Mouse (Mus musculus): ENCODE measurements around the gene Shld1. TPM values are rescaled to one million over a fixed set of nuclear protein-coding genes. Genes with fewer than 3 reads are reported as not detected.

The Shld1 gene
- total and polyA plus RNA-seq, 2 experiments from 2014 or later, result 14.1 to 23.3 TPM

- Histone ChIP-seq H3K27ac (ENCODE audit: low read depth) (no peak overlapping the region), H3K9ac (replicated peaks; ENCODE audit: low read depth, low read length) (no peak overlapping the region), H3K36me3 (replicated peaks; ENCODE audit: control insufficient read depth, insufficient read depth, low read length) (no peaks in the 10 kb centered on the region), H3K27me3 (ENCODE audit: control insufficient read depth, insufficient read depth, low read length) (no peaks in the 10 kb centered on the region), H3K4me1 (ENCODE audit: control insufficient read depth, insufficient read depth) (peaks cover 9% of the 10 kb centered on the region; the same call in 1 of the 2 replicates), H3K4me3 (ENCODE audit: low read depth, low read length) (no peak overlapping the region), H3K4me2 (ENCODE audit: low read depth, low read length) (no peak overlapping the region), H3K9me3 (replicated peaks; ENCODE audit: control insufficient read depth, low read length) (no peaks in the 10 kb centered on the region)
- ATAC-seq (ENCODE audit: insufficient read depth, low read depth), result no peak
- TF ChIP-seq CTCF (IDR thresholded peaks at IDR 0.05; ENCODE audit: low read depth) (no peak), EP300 (IDR thresholded peaks at IDR 0.05; ENCODE audit: low read depth) (no peak)
- WGBS, result 84% methylated on average over 2 of the region's 2 CpGs
- DNase-seq (ENCODE audit: low spot score), result no peak
Measured at GRCm38 (mm10) chr2:132710488-132710887, 23.8 kb downstream of the Shld1 start.

- Histone ChIP-seq H3K36me3 (replicated peaks; ENCODE audit: control insufficient read depth, insufficient read depth, low read length) (no peaks in the 10 kb centered on the region), H3K4me3 (ENCODE audit: low read depth, low read length) (no peak overlapping the region), H3K27ac (ENCODE audit: low read depth) (no peak overlapping the region), H3K9me3 (replicated peaks; ENCODE audit: control insufficient read depth, low read length) (no peaks in the 10 kb centered on the region), H3K4me1 (ENCODE audit: control insufficient read depth, insufficient read depth) (peaks cover 14% of the 10 kb centered on the region; the same call in 1 of the 2 replicates), H3K27me3 (ENCODE audit: control insufficient read depth, insufficient read depth, low read length) (no peaks in the 10 kb centered on the region), H3K4me2 (ENCODE audit: low read depth, low read length) (no peak overlapping the region), H3K9ac (replicated peaks; ENCODE audit: low read depth, low read length) (no peak overlapping the region)
- ATAC-seq (ENCODE audit: insufficient read depth, low read depth), result no peak
- TF ChIP-seq EP300 (IDR thresholded peaks at IDR 0.05; ENCODE audit: low read depth) (no peak), CTCF (IDR thresholded peaks at IDR 0.05; ENCODE audit: low read depth) (no peak)
- DNase-seq (ENCODE audit: low spot score), result no peak
- 65% methylated on average over 8 of the region's 8 CpGs for WGBS
Measured at GRCm38 (mm10) chr2:132712061-132712460, 25.3 kb downstream of the Shld1 start.

DNA sequence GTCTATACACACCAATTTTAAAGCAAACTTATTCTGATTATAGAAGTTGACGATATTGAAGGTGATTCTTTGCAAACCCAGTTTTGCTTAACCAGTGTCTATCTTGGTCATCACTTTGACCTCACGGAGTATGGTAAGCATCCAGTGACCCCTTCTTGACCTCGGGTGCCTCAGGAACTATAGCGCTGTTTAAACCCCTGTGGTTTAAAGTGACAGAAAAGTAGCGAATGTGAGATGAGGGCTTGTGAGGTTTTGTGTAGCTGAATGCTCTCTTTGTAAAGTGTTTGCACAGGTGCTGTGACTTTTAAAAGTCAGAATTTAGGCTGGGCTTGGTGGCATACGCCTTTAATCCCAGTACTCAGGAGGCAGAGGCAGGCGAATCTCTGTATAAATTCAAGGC is 27.8 kb downstream of the Shld1 start:
- no peak for TF ChIP-seq EP300 (IDR thresholded peaks at IDR 0.05; ENCODE audit: low read depth)
- no peak for TF ChIP-seq CTCF (IDR thresholded peaks at IDR 0.05; ENCODE audit: low read depth)
- peaks cover 14% of the 10 kb centered on the region; the same call in 1 of the 2 replicates for H3K4me1 ChIP-seq (ENCODE audit: control insufficient read depth, insufficient read depth)
- H3K36me3 ChIP-seq (replicated peaks; ENCODE audit: control insufficient read depth, insufficient read depth, low read length), result no peaks in the 10 kb centered on the region
- H3K4me2 ChIP-seq (ENCODE audit: low read depth, low read length), result no peak overlapping the region
- H3K9ac ChIP-seq (replicated peaks; ENCODE audit: low read depth, low read length), result no peak overlapping the region
- DNase-seq (ENCODE audit: low spot score) (no peak), ATAC-seq (ENCODE audit: insufficient read depth, low read depth) (no peak)
- no peak overlapping the region for H3K4me3 ChIP-seq (ENCODE audit: low read depth, low read length)
- H3K27me3 ChIP-seq (ENCODE audit: control insufficient read depth, insufficient read depth, low read length), result no peaks in the 10 kb centered on the region
- no peak overlapping the region for H3K27ac ChIP-seq (ENCODE audit: low read depth)
- 83% methylated on average over 7 of the region's 7 CpGs for WGBS
- H3K9me3 ChIP-seq (replicated peaks; ENCODE audit: control insufficient read depth, low read length), result no peaks in the 10 kb centered on the region

- H3K9ac ChIP-seq (replicated peaks; ENCODE audit: low read depth, low read length), result no peak overlapping the region
- H3K4me2 ChIP-seq (ENCODE audit: low read depth, low read length), result no peak overlapping the region
- no peaks in the 10 kb centered on the region for H3K9me3 ChIP-seq (replicated peaks; ENCODE audit: control insufficient read depth, low read length)
- TF ChIP-seq CTCF (IDR thresholded peaks at IDR 0.05; ENCODE audit: low read depth) (no peak), EP300 (IDR thresholded peaks at IDR 0.05; ENCODE audit: low read depth) (no peak)
- peaks cover 14% of the 10 kb centered on the region; the same call in 1 of the 2 replicates for H3K4me1 ChIP-seq (ENCODE audit: control insufficient read depth, insufficient read depth)
- DNase-seq (ENCODE audit: low spot score) (no peak), ATAC-seq (ENCODE audit: insufficient read depth, low read depth) (no peak)
- H3K4me3 ChIP-seq (ENCODE audit: low read depth, low read length), result no peak overlapping the region
- no peaks in the 10 kb centered on the region for H3K36me3 ChIP-seq (replicated peaks; ENCODE audit: control insufficient read depth, insufficient read depth, low read length)
- no peaks in the 10 kb centered on the region for H3K27me3 ChIP-seq (ENCODE audit: control insufficient read depth, insufficient read depth, low read length)
- WGBS, result 78% methylated on average over 3 of the region's 3 CpGs
- 0 out of 2 replicates have a peak overlapping the region, but pooled peaks have one; percentile 59 for H3K27ac ChIP-seq (ENCODE audit: low read depth)
Measured at GRCm38 (mm10) chr2:132714946-132715345, 28.2 kb downstream of the Shld1 start.

DNA sequence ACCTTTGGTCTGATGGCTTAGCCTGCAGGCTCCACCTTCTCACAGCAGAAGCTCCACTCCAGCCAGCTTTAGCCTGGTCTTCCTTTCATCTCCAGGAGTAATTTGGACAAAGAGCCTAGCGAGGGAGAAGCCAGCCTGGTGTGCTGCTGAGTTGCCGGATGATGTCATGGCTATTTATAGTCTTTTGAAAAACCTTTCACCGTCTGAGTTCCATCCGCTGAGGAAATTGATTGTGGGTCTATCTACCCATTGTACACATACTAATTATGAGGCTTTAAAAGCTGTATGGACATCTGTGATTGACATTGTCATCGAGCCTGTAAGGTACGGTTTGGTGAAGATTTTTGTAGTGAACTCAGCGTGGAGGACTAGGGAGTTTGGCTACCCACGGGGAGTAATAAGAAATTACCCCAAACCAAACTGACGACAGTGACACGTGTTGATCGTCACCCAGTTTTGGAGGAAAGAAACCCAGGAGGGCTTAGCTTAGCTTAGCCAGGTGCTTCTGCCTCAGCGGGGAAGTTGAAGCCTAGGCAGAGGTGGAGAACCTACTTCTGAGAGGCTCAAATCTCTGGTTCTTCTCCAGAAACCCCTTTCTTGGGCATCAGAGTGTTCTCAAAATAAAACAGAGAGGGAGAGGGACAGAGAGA is 28.8 kb downstream of the Shld1 start:
- TF ChIP-seq EP300 (IDR thresholded peaks at IDR 0.05; ENCODE audit: low read depth) (no peak), CTCF (IDR thresholded peaks at IDR 0.05; ENCODE audit: low read depth) (no peak)

More for the DNA sequence above, 28.8 kb downstream of the Shld1 start:
- Histone ChIP-seq H3K4me3 (ENCODE audit: low read depth, low read length) (no peak overlapping the region), H3K9me3 (replicated peaks; ENCODE audit: control insufficient read depth, low read length) (no peaks in the 10 kb centered on the region), H3K36me3 (replicated peaks; ENCODE audit: control insufficient read depth, insufficient read depth, low read length) (no peaks in the 10 kb centered on the region), H3K9ac (replicated peaks; ENCODE audit: low read depth, low read length) (no peak overlapping the region), H3K4me1 (ENCODE audit: control insufficient read depth, insufficient read depth) (peaks cover 14% of the 10 kb centered on the region; the same call in 1 of the 2 replicates), H3K27ac (ENCODE audit: low read depth) (peak overlapping the region; percentile 59; the same call in 1 of the 2 replicates), H3K27me3 (ENCODE audit: control insufficient read depth, insufficient read depth, low read length) (no peaks in the 10 kb centered on the region), H3K4me2 (ENCODE audit: low read depth, low read length) (no peak overlapping the region)
- ATAC-seq (ENCODE audit: insufficient read depth, low read depth) (peak; percentile 71), DNase-seq (ENCODE audit: low spot score) (peak; percentile 83)
- WGBS, result 30% methylated on average over 12 of the region's 12 CpGs

Data from heart, postnatal 0 days (tissue).